Mouse (Mus musculus) testis, adult 2 months (tissue): ENCODE results near the gene Itgb3. TPM values are rescaled to one million over a fixed set of nuclear protein-coding genes. Genes with fewer than 3 reads are reported as not detected.

Source experiments
- H3K27ac ChIP-seq: fragments of 200-500 bp; 2 replicates; pipeline ENCODE4 v1.5.1; 2012; ENCODE audit warnings: low read depth, low read length; ENCODE audit not compliant: control insufficient read depth, insufficient read depth
- H3K27me3 ChIP-seq: fragments of 200-500 bp; 2 replicates; pipeline ENCODE4 v1.6.1; 2012; ENCODE audit warnings: mild to moderate bottlenecking, low read length, moderate library complexity; ENCODE audit not compliant: control insufficient read depth, insufficient read depth
- H3K36me3 ChIP-seq: fragments of 200-500 bp; 2 replicates; pipeline ENCODE4 v1.6.1; 2012; ENCODE audit warnings: mild to moderate bottlenecking, low read length; ENCODE audit not compliant: control insufficient read depth, insufficient read depth
- H3K4me1 ChIP-seq: fragments of 200-500 bp; 2 replicates; pipeline ENCODE4 v1.6.1; 2012; ENCODE audit warnings: low read length; ENCODE audit not compliant: control insufficient read depth, insufficient read depth
- H3K4me3 ChIP-seq: fragments of 200-500 bp; 2 replicates; pipeline ENCODE4 v1.5.1; 2012; ENCODE audit warnings: low read depth, mild to moderate bottlenecking, low read length, moderate library complexity, mixed read lengths; ENCODE audit not compliant: control insufficient read depth
- CTCF ChIP-seq: fragments of 200-500 bp; IDR thresholded peaks from 2 replicates; pipeline ENCODE4 v1.5.1; 2012; ENCODE audit warnings: low read depth, mild to moderate bottlenecking, inconsistent platforms, low read length, moderate library complexity; ENCODE audit not compliant: control insufficient read depth, insufficient read depth, insufficient replicate concordance
- POLR2A ChIP-seq: fragments of 200-500 bp; IDR thresholded peaks from 2 replicates; pipeline ENCODE4 v1.6.1; 2012; ENCODE audit warnings: low read depth, mild to moderate bottlenecking, inconsistent platforms, low read length, moderate library complexity; ENCODE audit not compliant: control insufficient read depth
- polyA plus RNA-seq: library from polyadenylated mRNA; depleted of rRNA; stranded (reverse); fragments of >200 nt; gene quantifications from 2 replicates; pipeline ENCODE4 v1.2.3, GENCODE M21; 2012

The Itgb3 gene
- polyA plus RNA-seq, 1 experiment = 1.4 TPM

DNA sequence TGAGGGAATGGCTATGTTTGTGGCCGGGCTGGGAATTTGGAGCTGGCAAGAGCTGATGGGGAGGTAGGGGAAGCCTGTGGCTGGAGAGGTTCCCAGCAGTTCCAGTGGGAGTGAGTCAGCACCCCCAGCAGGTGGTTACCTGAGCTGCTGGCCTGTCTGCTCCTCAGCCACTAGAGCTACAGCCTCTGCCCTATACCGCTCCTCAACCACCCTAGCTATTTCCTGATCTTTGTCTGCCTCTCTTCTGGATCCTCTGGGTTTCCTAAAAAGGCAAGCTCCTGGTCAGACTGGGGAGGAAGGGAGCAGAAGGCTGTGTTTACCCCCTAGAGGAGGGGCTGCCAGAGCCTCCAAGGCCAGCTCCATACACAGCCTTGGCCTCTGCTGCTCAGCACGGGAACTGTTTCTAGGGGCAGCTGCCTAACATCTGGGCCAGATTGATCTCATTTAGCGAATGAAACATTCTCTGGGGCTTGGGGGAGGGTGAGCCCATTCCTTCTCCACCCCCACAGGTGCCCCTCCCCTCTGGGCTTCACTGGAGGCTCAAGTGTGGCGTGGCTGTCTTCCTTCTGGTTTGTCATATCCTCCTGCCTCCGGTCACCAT is 17.1 kb downstream of the Itgb3 start:
- no peak for TF ChIP-seq CTCF
- no peak for TF ChIP-seq POLR2A
- Histone ChIP-seq H3K36me3 (no peaks in the 10 kb centered on the region), H3K27me3 (no peaks in the 10 kb centered on the region), H3K4me3 (no peak overlapping the region), H3K4me1 (peaks cover 5% of the 10 kb centered on the region; the same call in 1 of the 2 replicates), H3K27ac (peak overlapping the region; percentile 73)

GRCm38 (mm10) chr11:104625453-104626402 is 17.9 kb downstream of the Itgb3 start:
- peak overlapping the region; percentile 39 for H3K4me3 ChIP-seq
- peak overlapping the region; percentile 73 for H3K27ac ChIP-seq
- H3K27me3 ChIP-seq = no peaks in the 10 kb centered on the region
- no peak for TF ChIP-seq POLR2A
- no peak for TF ChIP-seq CTCF
- no peaks in the 10 kb centered on the region for H3K36me3 ChIP-seq
- H3K4me1 ChIP-seq = peaks cover 5% of the 10 kb centered on the region; the same call in 1 of the 2 replicates

- Histone ChIP-seq H3K4me3 (no peak overlapping the region), H3K27ac (no peak overlapping the region), H3K27me3 (no peaks in the 10 kb centered on the region), H3K36me3 (no peaks in the 10 kb centered on the region), H3K4me1 (peaks cover 5% of the 10 kb centered on the region; the same call in 1 of the 2 replicates)
- TF ChIP-seq POLR2A = no peak
- no peak for TF ChIP-seq CTCF
These were observed 18.8 kb downstream of the Itgb3 start for GRCm38 (mm10) chr11:104626635-104627034.

DNA sequence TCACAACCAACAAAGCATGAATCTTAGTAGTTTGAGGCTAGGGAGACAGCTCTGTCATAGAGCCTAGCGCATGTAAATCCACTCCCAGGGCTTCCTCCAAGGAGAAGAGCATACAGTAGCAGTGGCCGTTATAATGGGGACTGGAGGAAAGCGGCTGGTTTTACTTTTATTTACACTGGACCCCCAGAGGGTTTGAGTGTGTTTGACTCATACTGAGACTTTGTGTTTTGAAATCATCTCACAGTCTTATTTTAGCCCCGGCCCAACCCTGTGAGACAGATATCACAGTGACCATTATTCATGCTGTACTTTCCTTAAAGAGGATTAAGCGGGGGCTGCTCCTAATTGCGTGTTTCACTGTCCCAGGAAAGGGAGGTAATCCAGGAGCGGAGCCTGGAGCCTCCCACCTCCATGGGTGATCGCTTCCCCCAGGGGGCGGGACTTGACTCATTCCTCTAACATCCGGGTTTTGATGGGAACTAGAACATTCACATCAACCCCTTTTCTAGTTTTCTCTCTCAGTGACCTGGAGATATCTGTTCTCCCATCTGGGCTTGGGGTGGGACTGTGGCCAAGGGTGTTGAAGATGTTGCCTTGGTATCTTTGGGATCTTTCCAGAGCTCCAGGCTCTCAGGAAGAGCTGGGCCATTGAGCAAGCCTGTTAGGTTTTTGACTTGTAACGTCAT is 20.0 kb downstream of the Itgb3 start:
- no peak for TF ChIP-seq POLR2A
- no peak for TF ChIP-seq CTCF
- H3K4me1 ChIP-seq = peaks cover 5% of the 10 kb centered on the region; the same call in 1 of the 2 replicates
- no peak overlapping the region for H3K27ac ChIP-seq
- no peak overlapping the region for H3K4me3 ChIP-seq
- no peaks in the 10 kb centered on the region for H3K36me3 ChIP-seq
- no peaks in the 10 kb centered on the region for H3K27me3 ChIP-seq

GRCm38 (mm10) chr11:104628566-104628965 is 20.8 kb downstream of the Itgb3 start:
- TF ChIP-seq CTCF = no peak
- no peak for TF ChIP-seq POLR2A
- Histone ChIP-seq H3K4me3 (no peak overlapping the region), H3K27me3 (no peaks in the 10 kb centered on the region), H3K27ac (no peak overlapping the region), H3K36me3 (no peaks in the 10 kb centered on the region), H3K4me1 (peaks cover 5% of the 10 kb centered on the region; the same call in 1 of the 2 replicates)

GRCm38 (mm10) chr11:104630185-104630835 is 22.5 kb downstream of the Itgb3 start:
- Histone ChIP-seq H3K36me3 (no peaks in the 10 kb centered on the region), H3K4me3 (no peak overlapping the region), H3K4me1 (peaks cover 2% of the 10 kb centered on the region; the same call in 1 of the 2 replicates), H3K27me3 (no peaks in the 10 kb centered on the region), H3K27ac (no peak overlapping the region)
- TF ChIP-seq CTCF (no peak), POLR2A (no peak)
